Mouse (Mus musculus): ENCODE measurements around the gene Srarp. TPM values are rescaled to one million over a fixed set of nuclear protein-coding genes. Genes with fewer than 3 reads are reported as not detected.
A peak's percentile ranks its signal among the peaks of the same experiment; 100 is the strongest.

The Srarp gene
- total RNA-seq, 2 experiments from 2014 or later, result 0.92 to 1.6 TPM

DNA sequence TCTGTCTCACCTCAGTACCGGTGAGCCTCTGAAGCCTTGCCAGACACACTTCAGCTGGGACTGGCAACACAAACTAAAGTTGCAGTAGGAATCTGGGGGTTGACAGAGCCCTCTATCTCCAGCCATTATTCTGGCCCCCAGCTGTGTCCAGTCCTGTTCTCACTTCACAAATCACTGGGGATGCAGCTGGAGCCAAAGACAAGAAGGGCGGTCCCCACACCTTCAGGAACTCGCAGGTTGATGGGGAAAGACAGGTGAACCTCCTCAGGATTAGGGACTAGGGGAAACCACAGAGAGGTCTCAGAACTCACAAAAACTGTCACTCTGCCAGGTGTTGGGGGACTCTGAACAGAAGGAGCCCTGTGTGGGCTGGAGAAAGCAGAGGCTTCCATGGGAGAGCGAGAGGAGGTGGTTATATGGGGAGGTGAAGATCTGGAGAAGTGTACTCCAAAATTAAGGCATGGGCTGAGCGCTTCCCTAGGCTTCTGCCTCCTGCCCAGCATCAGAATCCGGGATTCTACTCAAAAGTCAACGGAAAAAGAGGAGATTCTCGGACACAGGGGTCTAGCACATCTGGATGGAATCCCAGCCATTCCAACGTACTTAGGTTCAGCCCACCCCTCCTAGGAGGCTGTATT, 15.6 kb downstream of the Srarp start, which contains the start of gene Hspb7:
Gene Hspb7, plus strand, starts transcription at position 588 of the 638 bp plus-strand sequence.
- intact Hi-C loops (cut with DNase I), result no loop called here
- TF ChIP-seq CTCF (IDR thresholded peaks at IDR 0.05), result no peak
- DNase-seq, result no peak
- Histone ChIP-seq H3K27ac (peak within 1 kb of the TSS; percentile 92), H3K4me3 (peak within 1 kb of the TSS; percentile 75)

DNA sequence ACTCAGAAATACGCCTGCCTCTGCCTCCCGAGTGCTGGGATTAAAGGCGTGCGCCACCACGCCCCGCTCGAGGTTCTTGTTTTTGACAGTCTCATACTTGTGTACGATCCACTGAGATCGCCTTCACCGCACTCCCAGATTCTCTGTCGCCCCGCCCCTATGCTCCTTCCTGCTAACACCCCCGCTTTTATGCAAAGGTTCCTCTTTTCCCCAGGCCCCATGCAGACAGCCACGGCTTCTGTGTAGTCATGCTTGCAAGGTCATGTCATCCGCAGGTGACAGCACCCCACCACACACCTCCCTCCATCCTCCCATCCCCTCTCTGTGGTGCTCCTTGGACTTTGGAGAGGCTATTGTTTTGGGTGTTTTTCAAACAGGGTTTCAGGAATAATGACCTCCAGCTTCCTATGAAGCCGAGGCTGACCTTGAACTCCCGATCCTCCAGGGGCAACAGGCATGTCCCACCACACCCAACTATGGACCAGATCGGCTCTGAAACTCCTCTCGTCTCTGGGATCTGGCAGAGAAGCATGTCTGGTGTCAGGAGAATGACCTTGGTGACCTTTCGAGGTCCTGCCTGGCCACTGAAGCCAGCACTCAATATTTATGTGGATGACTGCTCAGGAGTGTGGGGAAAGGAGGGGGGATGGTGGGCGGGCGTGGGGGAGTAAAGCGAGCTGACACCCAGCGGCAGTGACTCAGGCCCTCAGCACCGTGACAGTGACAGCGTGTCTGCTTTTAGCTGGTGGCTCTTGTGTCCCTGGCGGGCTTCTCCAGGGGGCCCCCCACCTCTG, 16.3 kb downstream of the Srarp start:
- Histone ChIP-seq H3K27ac (peak overlapping the region; percentile 92), H3K4me3 (no peak overlapping the region)
- intact Hi-C loops (cut with DNase I), result no loop called here
- no peak for TF ChIP-seq CTCF (IDR thresholded peaks at IDR 0.05)
- peak; percentile 61 for DNase-seq

DNA sequence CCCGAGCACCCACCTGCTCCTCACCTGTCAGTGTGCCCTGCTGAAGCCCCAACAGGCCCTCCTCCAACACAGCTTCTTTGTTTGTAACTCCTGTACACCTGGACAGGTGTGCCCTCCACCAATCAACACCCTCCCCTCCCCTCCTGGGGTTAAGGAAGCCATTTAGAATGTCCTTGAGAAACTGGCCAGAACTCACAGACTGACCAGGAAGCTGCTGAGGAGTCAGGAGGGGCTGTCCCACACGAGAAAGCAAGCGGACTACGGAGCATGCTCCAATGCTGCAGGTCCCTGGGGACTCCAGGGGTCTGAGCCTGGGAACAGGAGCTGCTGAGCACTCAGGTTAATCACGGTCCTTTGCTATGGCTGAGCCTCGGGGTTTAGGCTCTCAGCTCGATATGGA, 20.0 kb downstream of the Srarp start, which contains the start of gene Clcnkb:
Gene Clcnkb, minus strand, starts transcription at position 91 of the 400 bp plus-strand sequence.
- Histone ChIP-seq H3K4me3 (no peak within 1 kb of the TSS), H3K27ac (no peak within 1 kb of the TSS)
- intact Hi-C loops (cut with DNase I), result no loop called here
- DNase-seq, result no peak
- TF ChIP-seq CTCF (IDR thresholded peaks at IDR 0.05), result no peak

DNA sequence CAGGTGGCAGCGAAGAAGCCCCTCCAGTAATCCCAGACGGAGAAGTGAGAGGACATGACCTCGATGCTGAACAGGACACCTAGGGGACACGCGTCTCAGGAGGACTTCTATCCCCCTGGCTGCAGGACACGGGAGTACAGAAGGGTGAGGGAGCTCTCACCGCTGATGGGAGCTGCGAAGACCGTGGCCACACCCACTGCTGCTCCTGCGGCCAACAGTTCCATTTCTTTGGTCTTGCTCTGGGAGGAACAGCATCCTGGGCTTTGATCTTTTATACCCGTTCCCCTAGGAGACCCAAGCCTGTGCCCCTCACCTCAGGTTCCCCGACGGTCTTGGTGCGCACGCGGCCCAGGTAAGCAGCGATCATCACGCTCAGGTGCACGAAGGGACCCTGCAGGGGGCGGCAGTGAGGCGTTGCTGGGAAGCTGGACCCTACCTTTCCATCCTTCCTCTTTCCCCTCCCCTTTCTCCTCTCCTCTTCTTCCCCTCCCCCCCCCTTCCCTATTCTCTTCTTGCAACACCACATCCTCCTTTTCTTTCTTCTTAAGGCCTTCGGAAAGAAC, 24.4 kb downstream of the Srarp start:
- H3K4me3 ChIP-seq, result no peak overlapping the region
- TF ChIP-seq CTCF (IDR thresholded peaks at IDR 0.05), result peak; percentile 52
- DNase-seq, result no peak
- H3K27ac ChIP-seq, result no peak overlapping the region
- intact Hi-C loops (cut with DNase I), result no loop called here

DNA sequence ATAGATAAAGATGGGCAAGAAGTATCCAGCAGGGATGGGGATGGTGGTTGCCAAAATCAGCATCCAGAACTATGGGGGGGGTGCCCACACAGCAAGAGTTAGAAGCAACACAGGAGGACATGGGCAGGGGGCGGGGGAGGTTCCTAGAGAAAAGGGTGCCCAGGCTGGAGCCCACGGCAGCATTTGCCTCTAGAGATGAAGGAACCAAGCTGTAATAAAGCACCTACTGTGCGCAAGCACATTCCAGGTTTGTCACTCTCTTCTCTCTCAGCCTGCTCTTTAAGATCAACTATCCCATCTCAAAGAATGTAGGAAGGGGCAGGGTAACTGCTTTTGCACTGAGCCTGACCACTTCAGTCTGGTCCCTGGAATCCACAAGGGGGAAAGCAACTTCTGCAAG, 27.3 kb downstream of the Srarp start:
- intact Hi-C loops (cut with DNase I), result no loop called here
- no peak for TF ChIP-seq CTCF (IDR thresholded peaks at IDR 0.05)
- Histone ChIP-seq H3K4me3 (no peak overlapping the region), H3K27ac (no peak overlapping the region)
- no peak for DNase-seq

DNA sequence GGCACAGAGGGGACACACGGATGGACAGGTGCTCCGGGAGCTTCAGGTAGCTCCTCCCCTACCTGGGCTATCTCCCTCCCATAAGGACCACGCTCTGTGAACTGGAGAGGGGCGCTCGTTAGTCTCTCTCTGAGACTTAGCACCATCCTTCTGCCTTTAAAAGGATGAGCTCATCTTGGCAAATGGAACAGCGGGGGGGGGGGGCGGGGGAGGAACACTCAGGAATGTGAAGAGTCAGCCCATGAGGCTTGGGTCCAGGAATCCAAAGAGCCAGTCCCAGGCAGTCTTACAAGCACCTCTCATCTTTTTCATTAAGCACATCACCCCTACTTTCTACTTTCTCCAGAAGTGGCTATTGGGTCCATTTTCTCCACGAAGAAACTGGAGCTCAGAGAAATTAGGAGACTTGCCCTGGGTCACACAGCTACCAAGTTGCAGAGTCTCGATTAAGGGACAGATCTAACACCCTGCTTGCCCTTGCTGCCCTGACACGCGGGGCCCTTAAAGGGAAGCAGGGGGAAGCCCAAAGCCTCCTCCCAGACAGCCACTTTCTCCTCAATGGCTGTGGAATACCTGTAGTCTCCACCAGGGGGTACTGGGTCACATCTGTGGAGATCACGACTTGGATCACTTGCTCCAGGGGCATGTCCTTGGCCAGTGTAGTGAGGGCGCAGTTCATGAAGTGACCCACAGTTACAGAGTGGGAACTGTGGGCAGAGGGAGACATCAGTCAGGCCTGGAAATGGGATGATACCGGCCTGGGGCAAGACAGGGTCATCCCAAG, 29.2 kb downstream of the Srarp start:
- Histone ChIP-seq H3K4me3 (no peak overlapping the region), H3K27ac (peak overlapping the region; percentile 68)
- DNase-seq, result peak; percentile 69
- TF ChIP-seq CTCF (IDR thresholded peaks at IDR 0.05), result peak; percentile 80
- intact Hi-C loops (cut with DNase I), result loop anchor here (1.0 kb wide), 1 partner anchor 24 kb away; no protein-coding TSS in a partner anchor

DNA sequence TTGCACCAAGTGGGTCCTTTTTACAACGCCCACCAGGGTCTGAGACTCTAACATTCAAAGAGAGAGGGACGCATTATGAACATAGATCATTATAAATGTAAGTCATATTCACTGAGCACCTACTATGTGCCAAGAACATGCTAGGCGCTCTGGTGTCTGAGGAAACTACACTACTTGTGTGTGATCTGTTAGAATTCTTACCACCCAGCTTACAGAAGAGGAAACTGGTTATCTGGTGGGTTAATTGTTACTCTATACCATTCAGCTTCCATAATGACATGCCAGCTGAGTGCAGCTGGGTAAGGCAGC, 30.6 kb downstream of the Srarp start:
- Histone ChIP-seq H3K27ac (no peak overlapping the region), H3K4me3 (no peak overlapping the region)
- intact Hi-C loops (cut with DNase I), result no loop called here
- no peak for DNase-seq
- no peak for TF ChIP-seq CTCF (IDR thresholded peaks at IDR 0.05)

DNA sequence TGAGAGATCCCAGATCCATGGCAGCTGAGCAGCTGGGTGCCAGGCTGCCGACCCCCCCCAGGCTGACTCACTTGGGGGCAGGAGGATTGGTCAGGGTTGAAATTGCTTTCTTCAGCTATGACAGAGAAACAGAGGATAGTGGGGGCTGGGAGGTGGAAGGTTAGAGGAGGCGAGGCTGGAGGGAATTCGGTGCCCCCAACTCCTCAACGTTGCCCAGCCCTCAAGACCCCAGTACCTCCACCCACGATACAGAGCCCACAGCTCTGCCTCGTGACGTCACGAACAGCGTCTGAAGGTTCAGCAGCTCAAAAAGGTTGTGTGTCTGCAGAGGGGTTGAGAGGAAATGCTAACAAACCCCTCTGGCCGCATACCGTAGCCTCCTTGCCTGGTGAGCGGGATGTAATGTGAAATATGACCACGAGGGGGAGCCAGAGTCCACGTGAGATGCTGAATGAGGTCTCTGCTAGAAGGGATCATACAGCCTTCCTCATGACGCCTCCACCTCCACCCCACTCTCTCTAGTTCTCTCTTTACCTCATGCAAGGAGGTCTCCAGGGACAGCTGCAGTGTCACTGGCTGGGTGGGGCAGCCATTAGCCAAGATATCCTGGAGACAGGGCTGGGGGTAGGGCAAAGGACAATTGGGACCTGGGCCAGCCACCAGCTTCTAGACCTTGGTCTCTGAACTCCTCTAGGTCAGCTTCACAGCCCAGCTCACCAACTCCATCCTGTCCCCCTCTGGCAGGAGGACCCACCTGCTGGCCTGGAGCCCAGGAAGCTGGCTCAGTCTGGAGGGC, 31.2 kb downstream of the Srarp start:
- TF ChIP-seq CTCF (IDR thresholded peaks at IDR 0.05), result peak; percentile 97
- DNase-seq, result peak; percentile 88
- Histone ChIP-seq H3K27ac (no peak overlapping the region), H3K4me3 (no peak overlapping the region)
- intact Hi-C loops (cut with DNase I), result loop anchor here (1.0 kb wide), 1 partner anchor 171 kb away; no protein-coding TSS in a partner anchor

DNA sequence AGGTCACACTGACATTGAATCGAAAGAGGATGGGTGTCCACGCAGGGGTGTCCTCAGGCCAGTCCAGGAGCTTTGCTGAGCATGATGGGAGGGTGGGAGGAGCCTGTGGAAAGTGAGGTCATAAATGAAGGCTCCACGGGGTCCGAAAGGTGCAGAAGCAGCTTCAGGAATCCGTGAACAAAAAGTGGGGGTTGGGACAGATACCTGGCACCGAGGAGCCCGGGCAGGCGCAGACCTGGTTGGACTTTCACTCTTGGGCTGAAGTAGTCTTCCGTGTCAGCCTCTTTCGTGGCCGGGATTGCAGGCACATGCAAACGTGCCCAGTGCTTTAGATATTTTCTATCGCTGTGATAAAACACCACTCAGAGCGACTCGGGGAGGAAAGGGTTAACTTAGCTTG, 35.7 kb downstream of the Srarp start:
- no peak for DNase-seq
- Histone ChIP-seq H3K4me3 (no peak overlapping the region), H3K27ac (no peak overlapping the region)
- intact Hi-C loops (cut with DNase I), result no loop called here
- TF ChIP-seq CTCF (IDR thresholded peaks at IDR 0.05), result no peak

DNA sequence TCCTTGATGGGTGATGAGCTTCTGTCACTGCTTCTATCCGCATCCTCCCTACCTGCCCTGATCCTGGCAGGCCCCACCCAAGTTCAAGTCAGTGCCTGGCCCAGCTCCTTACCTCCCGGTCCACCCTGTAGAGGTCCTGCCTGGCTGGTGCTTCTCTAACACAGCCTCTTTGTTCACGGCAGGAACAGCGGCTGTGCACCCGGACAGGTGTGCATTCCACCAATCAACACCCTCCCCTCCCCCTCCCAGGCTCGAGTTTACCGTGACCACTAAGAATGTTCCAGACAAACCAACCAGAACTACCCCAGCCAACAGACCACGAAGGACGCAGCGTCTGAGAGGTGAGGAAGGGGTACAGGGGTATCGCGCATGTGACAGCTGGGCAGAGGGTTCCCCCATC, 37.4 kb downstream of the Srarp start, which contains the start of gene Clcnka:
Gene Clcnka, minus strand, starts transcription at position 180 of the 400 bp plus-strand sequence.
- H3K27ac ChIP-seq, result no peak within 1 kb of the TSS
- no peak for DNase-seq
- no peak within 1 kb of the TSS for H3K4me3 ChIP-seq
- no peak for TF ChIP-seq CTCF (IDR thresholded peaks at IDR 0.05)
- intact Hi-C loops (cut with DNase I), result no loop called here

DNA sequence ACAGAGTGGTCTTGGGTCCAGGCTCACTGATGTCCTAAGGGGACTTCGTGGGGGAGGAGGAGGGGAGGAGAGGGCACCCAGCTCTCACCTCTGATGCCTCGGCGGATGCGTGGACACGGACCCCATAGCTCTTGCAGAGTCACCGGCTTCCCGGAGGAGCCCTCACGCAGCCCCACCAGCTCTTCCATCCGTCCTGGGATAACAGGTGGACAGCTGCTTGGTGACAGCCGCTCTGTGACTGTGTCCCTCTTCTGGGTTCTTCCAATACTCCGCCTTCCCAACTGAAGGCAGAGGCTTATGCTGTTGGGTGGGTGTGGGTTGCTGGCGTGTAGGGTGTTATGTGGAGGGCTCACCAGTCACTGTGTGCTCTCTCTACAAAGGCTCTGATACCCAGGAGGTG, 38.0 kb downstream of the Srarp start:
- intact Hi-C loops (cut with DNase I), result no loop called here
- TF ChIP-seq CTCF (IDR thresholded peaks at IDR 0.05), result no peak
- no peak for DNase-seq
- Histone ChIP-seq H3K27ac (no peak overlapping the region), H3K4me3 (no peak overlapping the region)

DNA sequence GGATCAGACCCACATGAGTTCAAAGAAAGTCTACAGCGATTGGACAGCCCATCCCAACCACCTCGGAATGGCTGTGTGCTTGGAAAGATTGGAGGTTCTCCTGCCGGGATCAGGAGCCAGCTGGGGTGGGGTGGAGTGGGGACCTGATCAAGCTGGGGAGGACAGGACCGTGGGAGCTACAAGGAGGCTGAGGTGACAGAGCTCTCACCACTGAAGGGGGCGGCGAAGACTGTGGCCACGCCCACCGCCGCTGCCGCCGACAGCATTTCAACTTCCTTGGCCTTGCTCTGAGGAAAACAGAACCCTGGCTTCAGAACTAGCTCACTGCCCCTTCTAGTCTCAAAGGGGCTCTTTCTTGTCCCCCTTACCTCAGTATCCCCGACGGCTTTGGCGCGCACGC, 41.2 kb downstream of the Srarp start:
- intact Hi-C loops (cut with DNase I), result no loop called here
- DNase-seq, result no peak
- Histone ChIP-seq H3K4me3 (no peak overlapping the region), H3K27ac (no peak overlapping the region)
- TF ChIP-seq CTCF (IDR thresholded peaks at IDR 0.05), result no peak

Data from gastrocnemius, adult 2 months (tissue).